In genomic region chr5:149343610-149344527, GRCm38 (mm10) we compare ENCODE assay signal across 18 mouse cellular contexts.
DNase-seq lines count a peak whose midpoint lies in the region; ATAC-seq lines count a peak whose summit lies in the region.
"Had no signal": no experiment of that assay in that cellular context is flagged by ENCODE, and none has a peak within 500 bp of the region (broad histone marks: within the 10 kb centered on the region; RNA-seq: fewer than 3 reads in every experiment).

No protein-coding gene starts in this region.

- DNase-seq in ES-CJ7 (ENCODE audit: low read depth, low spot score) = peak; percentile 44
- DNase-seq in MEL-GATA-1-ER (ENCODE audit: extremely low read depth, low read depth) = peak; percentile 71
- DNase-seq in natural killer cell, adult 2 months (ENCODE audit: low spot score in 2 of 2) = no peak
- DNase-seq in urinary bladder, postnatal 10 days (ENCODE audit: low spot score) = no peak
- DNase-seq in adipocyte (ENCODE audit: low spot score) = no peak
- DNase-seq: adrenal gland, postnatal 14 days; cerebellum, adult 18-20 months; cerebellum, adult 9-11 months; cerebellum, postnatal 36 days; forebrain, postnatal 0 days; gastrocnemius, postnatal 14 days; heart, postnatal 36 days had no signal

- peak; percentile 47; the same call in 1 of the 2 replicates for ATAC-seq in common myeloid progenitor, adult 5-6 weeks (replicated peaks; ENCODE audit: low read depth, poor library complexity, severe bottlenecking)
- ATAC-seq: forebrain, embryonic 13.5 days; forebrain, postnatal 0 days; hindbrain, embryonic 16.5 days; inflammation-experienced regulatory T-cells, adult 6 months; intestine, postnatal 0 days; Patski had no signal

Comparison
In these comparisons a context has a peak if more than half of its experiments do, and no peak if none do; other contexts are left out.
1. DNase-seq: peak in ES-CJ7 (single experiment) and MEL-GATA-1-ER (single experiment); none in natural killer cell, adult 2 months (0 of 2), urinary bladder, postnatal 10 days (single experiment) and adipocyte (single experiment).